Mouse (Mus musculus) embryonic facial prominence, embryonic 10.5 days (tissue): ENCODE data around the gene Adra1b. TPM values are rescaled to one million over a fixed set of nuclear protein-coding genes. Genes with fewer than 3 reads are reported as not detected.

ENCODE experiments used
- DNase-seq: peaks from one replicate; pipeline ENCODE4 v3.0.0-alpha.2; 2017; ENCODE audit warnings: low spot score
- H3K27ac ChIP-seq: fragments of 300-500 bp; sonication (generic); replicated peaks from 2 replicates; pipeline ENCODE4 v1.5.1; 2016; ENCODE audit warnings: mild to moderate bottlenecking
- H3K27me3 ChIP-seq: fragments of 300-500 bp; sonication (generic); replicated peaks from 2 replicates; pipeline ENCODE4 v1.6.1; 2016; ENCODE audit warnings: low read depth, mild to moderate bottlenecking; ENCODE audit not compliant: poor library complexity, severe bottlenecking
- H3K36me3 ChIP-seq: fragments of 300-500 bp; sonication (generic); replicated peaks from 2 replicates; pipeline ENCODE4 v1.6.1; 2016; ENCODE audit warnings: mild to moderate bottlenecking, moderate library complexity
- H3K4me1 ChIP-seq: fragments of 300-500 bp; sonication (generic); 2 replicates; pipeline ENCODE4 v1.6.1; 2016
- H3K4me3 ChIP-seq: fragments of 300-500 bp; sonication (generic); 2 replicates; pipeline ENCODE4 v1.5.1; 2016; ENCODE audit warnings: mild to moderate bottlenecking, moderate library complexity
- H3K9me3 ChIP-seq: fragments of 300-500 bp; sonication (generic); 2 replicates; pipeline ENCODE4 v1.6.1; 2016; ENCODE audit warnings: mild to moderate bottlenecking
- WGBS: fragments of 180-500 bp; shearing (Covaris S2); methylation state at CpG from one replicate; pipeline ENCODE4 v1.1.7; 2016; 5-methylcytosine and 5-hydroxymethylcytosine counted together
- polyA plus RNA-seq: library from polyadenylated mRNA; unstranded; fragments of >200 nt; fragmentation: Nextera tagmentation; extraction: Ambion mirVana; gene quantifications from 2 replicates; pipeline ENCODE4 v1.2.1, GENCODE M21; 2016

Adra1b gene
- polyA plus RNA-seq, 1 experiment from 2014 or later: 0.22 TPM

GRCm38 (mm10) chr11:43835880-43836740, 64.9 kb downstream of the Adra1b start:
- Histone ChIP-seq H3K4me3 (peak overlapping the region; percentile 61), H3K4me1 (peaks cover 12% of the 10 kb centered on the region), H3K9me3 (no peaks in the 10 kb centered on the region), H3K27me3 (peaks cover 51% of the 10 kb centered on the region), H3K36me3 (no peaks in the 10 kb centered on the region), H3K27ac (peak overlapping the region; percentile 37; the same call in 1 of the 2 replicates)
- peak; percentile 90 for DNase-seq
- 5% methylated on average over 68 of the region's 68 CpGs for WGBS

DNA sequence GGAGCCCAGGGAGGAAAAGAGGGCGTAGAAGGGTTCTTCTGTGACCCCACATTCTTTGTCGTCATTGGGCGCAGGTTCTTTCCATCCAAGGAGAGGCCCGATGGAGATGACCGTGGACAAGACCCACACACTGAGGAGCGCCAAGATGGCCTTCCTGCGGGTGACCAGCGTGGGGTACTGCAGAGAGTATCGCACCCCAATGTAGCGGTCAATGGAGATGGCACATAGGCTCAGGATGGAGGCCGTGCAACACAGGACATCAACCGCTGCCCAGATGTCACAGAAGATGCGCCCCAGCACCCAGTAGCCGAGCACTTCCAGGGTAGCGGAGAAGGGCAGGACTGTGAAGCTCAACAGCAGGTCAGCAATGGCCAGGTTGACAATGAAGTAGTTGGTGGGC, 65.6 kb downstream of the Adra1b start:
- H3K9me3 ChIP-seq: no peaks in the 10 kb centered on the region
- DNase-seq: no peak
- WGBS: 91% methylated on average over 15 of the region's 15 CpGs

DNA sequence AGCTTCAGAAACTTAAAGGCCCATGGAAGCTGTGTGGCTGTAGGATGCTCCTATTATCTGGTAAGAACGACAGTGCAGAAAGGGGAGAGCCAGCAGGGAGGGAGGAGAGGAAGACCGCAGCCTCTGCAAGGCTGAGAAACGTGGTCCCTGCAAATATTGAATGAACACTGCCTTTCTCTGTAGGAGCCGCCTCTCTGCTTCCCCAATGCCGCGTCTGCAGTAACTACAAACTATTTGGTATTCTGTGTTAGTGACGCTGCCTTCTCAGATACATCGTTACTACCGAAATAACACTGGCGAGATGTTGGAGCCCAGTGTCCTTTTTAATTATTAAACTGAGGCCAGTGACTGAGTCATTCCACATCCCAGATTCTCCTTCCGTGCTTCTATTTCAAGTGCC, 66.5 kb downstream of the Adra1b start:
- no peaks in the 10 kb centered on the region for H3K36me3 ChIP-seq
- peaks cover 12% of the 10 kb centered on the region for H3K4me1 ChIP-seq
- H3K27ac ChIP-seq: no peak overlapping the region
- DNase-seq: no peak
- no peak overlapping the region for H3K4me3 ChIP-seq
- peaks cover 51% of the 10 kb centered on the region for H3K27me3 ChIP-seq
- WGBS: 73% methylated on average over 11 of the region's 11 CpGs
- H3K9me3 ChIP-seq: no peaks in the 10 kb centered on the region

More for the DNA sequence above, 65.6 kb downstream of the Adra1b start:
- H3K4me3 ChIP-seq: peak overlapping the region; percentile 61
- H3K4me1 ChIP-seq: peaks cover 12% of the 10 kb centered on the region
- H3K36me3 ChIP-seq: no peaks in the 10 kb centered on the region
- peaks cover 51% of the 10 kb centered on the region for H3K27me3 ChIP-seq
- H3K27ac ChIP-seq: no peak overlapping the region

DNA sequence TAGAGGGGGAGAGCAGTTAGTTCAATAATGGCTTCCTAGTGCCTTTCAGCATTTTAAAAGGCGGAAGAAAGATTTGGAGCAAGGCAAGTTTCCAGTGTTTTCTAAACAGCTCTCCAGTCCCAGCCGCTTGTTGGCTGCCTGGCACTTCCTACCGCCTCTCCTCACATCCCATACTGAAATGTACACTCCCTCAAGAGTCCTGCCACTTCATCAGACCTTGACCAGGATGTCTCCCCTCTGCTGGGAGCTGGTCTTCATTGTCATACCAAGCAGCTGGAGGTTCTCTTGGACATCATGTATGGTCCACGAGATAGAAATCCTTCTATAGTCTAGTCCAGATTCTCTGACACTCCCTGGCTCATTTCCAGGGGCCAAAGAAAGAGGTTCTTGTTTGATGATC, 69.5 kb downstream of the Adra1b start:
- H3K9me3 ChIP-seq: no peaks in the 10 kb centered on the region
- 74% methylated on average over 4 of the region's 4 CpGs for WGBS
- peaks cover 9% of the 10 kb centered on the region for H3K4me1 ChIP-seq
- peaks cover 30% of the 10 kb centered on the region for H3K27me3 ChIP-seq
- DNase-seq: no peak
- no peaks in the 10 kb centered on the region for H3K36me3 ChIP-seq
- H3K27ac ChIP-seq: no peak overlapping the region
- H3K4me3 ChIP-seq: no peak overlapping the region

DNA sequence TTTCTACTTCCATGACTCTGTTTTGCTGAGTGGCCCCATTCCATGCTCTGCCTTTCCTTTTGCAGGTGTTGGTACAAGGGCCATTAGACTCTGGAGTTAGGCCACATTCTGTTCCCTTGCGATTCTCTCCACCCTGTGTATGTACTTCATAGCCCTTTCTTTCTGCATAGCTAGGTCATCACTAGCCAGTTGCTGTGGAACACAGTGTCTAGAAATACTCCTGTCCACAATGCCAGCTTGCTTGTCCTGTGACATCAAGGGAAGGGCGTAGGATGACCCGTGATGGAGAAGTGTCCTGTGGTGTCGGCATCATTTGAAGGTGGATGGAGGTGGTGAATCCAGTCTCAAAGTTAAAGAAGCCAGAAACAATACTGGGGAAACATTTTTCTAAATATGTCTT, 74.2 kb downstream of the Adra1b start:
- H3K9me3 ChIP-seq: no peaks in the 10 kb centered on the region
- no peak overlapping the region for H3K4me3 ChIP-seq
- no peaks in the 10 kb centered on the region for H3K27me3 ChIP-seq
- DNase-seq: no peak
- H3K4me1 ChIP-seq: no peaks in the 10 kb centered on the region
- H3K36me3 ChIP-seq: no peaks in the 10 kb centered on the region
- 91% methylated on average over 4 of the region's 4 CpGs for WGBS
- no peak overlapping the region for H3K27ac ChIP-seq

- Histone ChIP-seq H3K4me1 (no peaks in the 10 kb centered on the region), H3K27me3 (no peaks in the 10 kb centered on the region), H3K36me3 (no peaks in the 10 kb centered on the region), H3K9me3 (no peaks in the 10 kb centered on the region), H3K27ac (no peak overlapping the region), H3K4me3 (no peak overlapping the region)
- 68% methylated on average over 5 of the region's 5 CpGs for WGBS
- no peak for DNase-seq
These were observed 77.7 kb downstream of the Adra1b start for GRCm38 (mm10) chr11:43823349-43823748.

GRCm38 (mm10) chr11:43820552-43821460, 80.2 kb downstream of the Adra1b start:
- 80% methylated on average over 11 of the region's 11 CpGs for WGBS

DNA sequence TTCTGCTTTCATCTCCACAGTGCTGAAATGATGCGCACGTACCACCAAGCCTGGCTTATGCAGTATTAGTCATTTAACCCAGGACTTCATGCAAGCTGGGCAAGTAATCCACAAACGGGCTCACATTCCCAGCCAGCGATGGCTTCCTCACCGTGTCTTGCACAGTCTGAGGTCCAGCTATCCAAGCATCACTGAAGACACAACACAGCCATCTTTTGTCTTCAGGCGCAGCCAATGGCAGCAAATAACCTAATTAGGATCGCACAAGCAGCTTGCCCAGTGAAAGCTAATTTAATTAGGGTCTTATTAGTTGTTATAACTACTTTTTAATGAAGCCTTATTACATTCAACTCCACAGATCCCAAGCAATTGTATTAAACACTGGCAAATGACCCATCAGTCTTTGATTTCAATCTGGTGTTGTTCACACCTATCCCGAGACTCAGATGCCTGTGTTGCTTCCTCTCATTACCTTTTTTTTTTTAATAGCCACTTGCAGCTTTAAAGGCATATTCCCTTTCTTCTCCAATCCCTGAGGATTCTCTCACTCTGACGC, 83.6 kb downstream of the Adra1b start:
- Histone ChIP-seq H3K36me3 (no peaks in the 10 kb centered on the region), H3K4me3 (no peak overlapping the region), H3K27me3 (no peaks in the 10 kb centered on the region), H3K27ac (no peak overlapping the region), H3K9me3 (no peaks in the 10 kb centered on the region), H3K4me1 (peaks cover 3% of the 10 kb centered on the region; the same call in 1 of the 2 replicates)
- DNase-seq: no peak
- 68% methylated on average over 9 of the region's 9 CpGs for WGBS

More at GRCm38 (mm10) chr11:43820552-43821460, 80.2 kb downstream of the Adra1b start:
- H3K4me1 ChIP-seq: no peaks in the 10 kb centered on the region
- no peak overlapping the region for H3K27ac ChIP-seq
- H3K9me3 ChIP-seq: no peaks in the 10 kb centered on the region
- DNase-seq: no peak
- H3K36me3 ChIP-seq: no peaks in the 10 kb centered on the region
- H3K27me3 ChIP-seq: no peaks in the 10 kb centered on the region
- H3K4me3 ChIP-seq: no peak overlapping the region

GRCm38 (mm10) chr11:43812535-43812934, 88.5 kb downstream of the Adra1b start:
- DNase-seq: no peak
- WGBS: 64% methylated on average over 5 of the region's 5 CpGs
- no peak overlapping the region for H3K4me3 ChIP-seq
- no peaks in the 10 kb centered on the region for H3K9me3 ChIP-seq
- no peaks in the 10 kb centered on the region for H3K36me3 ChIP-seq
- peaks cover 3% of the 10 kb centered on the region; the same call in 1 of the 2 replicates for H3K4me1 ChIP-seq
- no peaks in the 10 kb centered on the region for H3K27me3 ChIP-seq
- H3K27ac ChIP-seq: no peak overlapping the region

DNA sequence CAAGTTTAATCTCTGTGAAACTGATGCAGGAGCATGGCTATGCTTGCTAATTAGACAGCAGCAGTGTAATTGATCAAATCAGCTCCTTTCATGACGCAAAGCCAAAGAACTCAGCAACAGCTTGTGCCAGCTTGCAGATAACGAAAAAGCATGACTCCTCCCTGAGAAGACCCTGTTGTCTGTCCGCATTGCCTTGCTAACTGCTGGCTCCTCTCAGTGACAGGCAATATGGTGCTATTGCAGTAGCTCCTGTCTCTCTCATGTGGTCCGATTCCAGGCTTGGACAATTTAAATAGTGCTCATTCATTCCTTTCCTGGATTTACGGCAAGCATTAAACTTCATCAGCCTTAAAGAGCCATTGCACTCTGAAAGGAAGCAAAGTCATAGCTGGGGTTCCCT, 93.3 kb downstream of the Adra1b start:
- H3K4me1 ChIP-seq: no peaks in the 10 kb centered on the region
- no peak overlapping the region for H3K27ac ChIP-seq
- no peaks in the 10 kb centered on the region for H3K27me3 ChIP-seq
- no peaks in the 10 kb centered on the region for H3K9me3 ChIP-seq
- no peak overlapping the region for H3K4me3 ChIP-seq
- WGBS: 81% methylated on average over 5 of the region's 5 CpGs
- H3K36me3 ChIP-seq: no peaks in the 10 kb centered on the region
- no peak for DNase-seq

GRCm38 (mm10) chr11:43795992-43796391, 105.0 kb downstream of the Adra1b start:
- H3K9me3 ChIP-seq: no peaks in the 10 kb centered on the region
- no peak overlapping the region for H3K27ac ChIP-seq
- 81% methylated on average over 8 of the region's 8 CpGs for WGBS
- DNase-seq: no peak
- H3K27me3 ChIP-seq: no peaks in the 10 kb centered on the region
- no peak overlapping the region for H3K4me3 ChIP-seq
- H3K4me1 ChIP-seq: no peaks in the 10 kb centered on the region
- no peaks in the 10 kb centered on the region for H3K36me3 ChIP-seq

DNA sequence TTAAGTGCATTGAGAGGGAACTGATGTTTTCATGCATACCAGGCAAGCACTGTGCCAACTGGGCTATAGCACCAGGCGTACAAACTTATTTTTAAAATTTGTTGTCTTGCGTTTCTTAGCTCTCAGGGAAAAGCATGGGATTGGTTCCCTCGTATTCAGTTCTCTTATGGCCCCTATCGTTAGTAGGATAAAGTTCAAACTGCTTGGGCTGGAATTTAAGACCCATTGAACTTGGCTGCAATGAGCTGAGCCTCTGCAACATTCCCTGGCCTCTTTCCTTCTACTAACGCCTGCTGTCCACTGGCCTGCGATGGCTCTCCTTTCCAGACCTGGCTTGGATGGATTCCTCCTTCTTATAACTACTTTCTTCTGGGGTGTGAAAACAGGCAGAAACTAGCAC, 110.6 kb downstream of the Adra1b start:
- no peaks in the 10 kb centered on the region for H3K27me3 ChIP-seq
- no peak overlapping the region for H3K27ac ChIP-seq
- no peaks in the 10 kb centered on the region for H3K4me1 ChIP-seq
- no peaks in the 10 kb centered on the region for H3K9me3 ChIP-seq
- H3K36me3 ChIP-seq: no peaks in the 10 kb centered on the region
- DNase-seq: no peak
- 88% methylated on average over 6 of the region's 6 CpGs for WGBS
- no peak overlapping the region for H3K4me3 ChIP-seq
